Mouse (Mus musculus) ovary, adult 18-20 months (tissue): ENCODE measurements around the gene Papolg.
"Not testable (repeated sequence)": the region's sequence is repeated elsewhere in the genome, so short reads cannot be mapped to it uniquely, and the experiment has no call there.

ENCODE experiments used
- DNase-seq: peaks from one replicate; pipeline ENCODE4 v3.0.0; 2022; ENCODE audit warnings: low spot score, mixed read lengths

The Papolg gene

DNA sequence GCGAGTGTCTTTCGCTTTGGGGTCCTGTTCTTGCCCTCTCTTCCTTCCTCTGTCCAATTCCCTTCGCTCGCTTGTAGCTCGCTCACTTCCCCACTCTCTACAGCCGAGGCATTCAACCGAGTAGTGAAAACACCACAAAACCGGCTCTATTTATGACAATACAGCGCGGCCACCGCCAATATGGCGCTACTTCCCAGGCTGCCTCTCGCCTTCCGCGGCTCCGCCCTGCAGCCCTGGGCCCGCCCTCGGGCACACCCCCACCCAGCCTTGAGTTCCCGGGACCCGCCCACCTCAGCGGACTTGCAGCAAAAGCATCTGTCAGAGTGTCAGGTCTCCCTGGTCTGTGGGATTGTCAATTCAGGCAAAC lies at the start of gene Papolg:
TSS of gene Papolg (minus strand) at position 194 of the 367 bp plus-strand sequence.
- peak; percentile 86 for DNase-seq

DNA sequence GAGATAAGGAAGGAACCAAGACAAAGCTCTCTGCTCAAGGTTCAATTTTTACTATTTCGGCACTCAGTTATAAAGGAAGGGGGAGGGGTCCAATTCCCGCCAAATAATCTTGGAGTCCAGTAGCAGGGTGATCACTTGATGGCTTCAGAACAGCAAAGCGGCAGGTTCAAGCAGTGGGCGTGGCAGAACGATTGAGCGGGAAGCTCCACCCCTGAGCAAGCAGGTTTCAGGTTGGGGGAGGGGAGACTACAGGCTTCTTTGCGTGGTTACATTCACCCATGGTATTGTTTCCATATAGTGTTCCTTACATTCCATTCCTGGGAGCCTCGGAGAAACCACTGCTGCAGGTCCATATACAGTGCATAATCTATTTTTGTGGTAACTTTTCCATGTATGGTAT lies 33.1 kb upstream of the Papolg start:
- not testable (repeated sequence) for DNase-seq

DNA sequence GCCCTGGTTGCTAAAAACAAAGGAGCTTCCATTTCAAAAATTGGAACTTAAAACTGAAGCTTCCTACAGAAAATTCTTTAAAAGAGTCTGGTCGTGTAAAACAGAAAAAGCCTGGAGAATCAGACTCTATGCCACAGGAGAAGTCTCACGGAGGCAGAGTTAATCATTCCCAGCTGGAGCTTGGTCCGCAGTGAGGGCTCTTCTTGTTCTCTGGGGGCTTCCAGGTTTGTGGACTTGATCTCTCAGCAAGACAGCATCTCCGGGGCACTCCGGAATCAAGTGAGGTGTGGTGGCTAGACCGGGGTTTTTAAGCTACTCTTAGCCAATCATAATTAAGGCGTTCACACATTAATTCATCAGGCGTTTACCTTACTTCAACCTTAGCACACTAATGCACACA lies 32.6 kb upstream of the Papolg start:
- no peak for DNase-seq

DNA sequence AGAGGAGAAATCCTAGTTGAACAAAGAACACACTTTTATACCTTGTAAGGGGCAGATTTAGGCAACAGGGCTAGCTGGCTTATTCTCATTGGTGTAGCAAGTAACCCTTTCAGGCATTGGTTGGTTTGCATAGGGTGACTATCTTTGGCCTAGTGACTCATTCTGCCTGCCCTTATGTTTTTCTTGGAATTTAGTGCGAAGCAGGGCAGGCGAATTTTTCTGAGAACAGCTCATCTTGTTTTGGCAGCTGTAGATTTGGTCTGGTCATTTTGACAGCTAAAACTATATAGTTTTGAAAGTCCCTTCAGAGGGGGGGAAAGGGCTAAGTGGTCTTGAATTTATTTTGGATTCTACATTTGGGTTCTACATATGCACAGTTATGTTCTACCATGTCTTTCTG lies 18.8 kb upstream of the Papolg start:
- DNase-seq: not testable (repeated sequence)

DNA sequence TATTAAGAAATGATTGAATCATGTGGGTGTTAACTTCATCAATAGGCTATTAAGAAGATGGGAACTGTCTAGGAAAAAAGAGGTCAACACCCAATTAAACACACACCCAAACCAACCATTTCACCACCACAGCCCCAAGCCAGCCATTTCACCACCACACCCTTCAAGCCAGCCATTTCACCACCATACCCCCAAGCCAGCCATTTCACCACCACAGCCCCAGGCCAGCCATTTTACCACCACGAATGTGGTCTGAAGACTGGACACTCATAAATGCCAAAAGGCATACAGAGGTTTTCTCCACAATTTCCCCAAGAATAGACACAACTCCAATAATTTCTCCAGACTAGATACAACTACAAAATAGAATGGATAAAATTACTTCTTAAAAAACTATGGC lies 8.9 kb upstream of the Papolg start:
- DNase-seq: no peak

DNA sequence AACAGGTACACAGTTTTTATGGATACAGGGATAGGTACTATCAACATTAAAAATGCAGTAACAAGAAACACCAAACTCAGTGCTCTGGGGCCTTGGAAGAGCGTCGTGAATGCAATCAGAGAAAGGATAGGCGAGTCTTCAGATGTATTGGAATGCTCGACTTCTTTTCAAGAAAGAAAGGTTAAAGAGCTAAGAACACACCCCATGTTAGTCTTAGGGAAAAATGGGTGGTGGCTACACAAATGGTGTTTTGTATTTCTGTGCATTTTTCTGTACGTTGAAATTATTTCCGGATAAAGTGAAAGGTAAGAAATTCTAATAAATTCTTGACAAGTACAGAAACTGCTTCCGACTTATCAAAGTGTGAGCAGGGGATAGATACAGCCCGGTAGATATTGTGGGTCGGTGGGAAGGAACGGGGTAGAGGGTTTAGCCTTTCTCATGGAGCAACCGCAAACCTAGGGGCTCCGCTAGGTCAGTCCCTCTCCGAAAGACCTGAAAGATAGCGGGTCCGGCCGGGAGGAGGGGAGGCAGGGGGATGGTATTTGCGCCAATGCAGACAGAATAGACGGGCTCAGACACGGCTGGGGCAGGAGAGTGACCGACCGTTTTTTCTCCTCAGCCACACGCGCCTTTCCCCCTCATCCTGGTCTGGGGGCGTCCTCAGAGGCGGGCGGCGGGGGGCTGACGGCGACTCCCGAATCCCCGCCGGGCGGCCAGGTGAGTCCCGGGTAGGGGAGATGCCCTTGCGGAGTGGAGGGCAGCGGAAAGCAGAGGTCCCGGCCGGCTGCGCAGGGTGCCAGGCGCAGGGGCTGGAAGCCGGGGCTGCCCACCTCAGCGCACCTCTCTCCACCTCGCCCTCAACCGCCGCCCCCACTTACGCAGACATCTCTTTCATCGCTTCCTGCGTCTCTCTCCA lies 653 bp downstream of the Papolg start:
- DNase-seq: peak; percentile 1

DNA sequence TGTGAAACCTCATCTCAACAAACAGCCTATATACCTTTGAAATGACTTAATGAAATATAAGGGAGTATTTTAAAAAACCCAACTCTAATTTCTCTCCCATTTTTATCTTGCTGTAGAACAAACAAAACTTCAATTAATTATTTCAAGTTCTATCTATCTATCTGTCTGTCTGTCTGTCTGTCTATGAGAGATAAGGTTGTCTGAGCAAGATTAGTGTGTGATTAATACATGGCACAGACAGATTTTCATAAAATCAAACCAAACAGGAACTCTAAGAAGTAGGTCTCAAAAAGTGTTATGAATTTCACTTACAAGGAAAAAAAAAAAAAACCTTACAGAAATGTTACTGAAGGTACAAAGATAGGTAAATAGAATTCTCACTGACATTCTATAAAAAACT lies 1.5 kb downstream of the Papolg start:
- no peak for DNase-seq

DNA sequence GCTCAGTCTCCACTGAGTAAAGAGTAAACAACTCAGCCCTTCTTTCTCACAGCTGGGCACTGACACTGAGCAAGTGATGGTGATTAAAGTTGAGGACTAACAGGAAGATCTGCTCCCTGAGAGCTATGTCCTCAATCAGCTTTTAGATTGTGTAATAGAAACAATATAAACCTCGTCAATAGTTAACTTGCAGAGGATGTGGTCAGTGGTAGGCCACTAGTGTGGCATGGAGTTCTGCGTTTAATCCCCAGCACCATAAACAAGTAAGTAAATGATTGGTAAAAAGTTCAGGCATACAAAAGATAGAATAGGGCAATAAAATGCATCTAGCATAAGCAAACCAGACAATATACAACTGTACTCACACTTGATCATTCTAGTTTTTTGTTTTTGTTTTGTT lies 30.7 kb downstream of the Papolg start:
- no peak for DNase-seq

DNA sequence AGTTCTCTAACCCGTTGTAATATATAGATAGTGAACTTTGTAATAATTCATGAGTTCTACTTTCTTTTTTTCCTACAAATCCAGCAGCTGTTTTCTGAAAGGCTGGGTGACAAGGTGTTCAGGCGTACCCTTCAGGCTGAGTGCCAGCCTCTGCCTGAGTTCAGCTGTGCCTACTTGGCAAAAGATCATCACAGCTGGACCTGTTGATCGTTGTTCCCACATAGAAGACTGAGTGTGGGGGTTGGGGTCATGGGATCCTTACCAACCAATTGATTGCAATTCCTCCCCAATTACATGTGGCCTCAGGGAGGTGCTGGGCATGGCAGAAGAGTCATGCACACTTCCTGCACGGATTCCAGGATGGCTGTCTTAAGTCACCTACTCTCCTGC lies 38.3 kb downstream of the Papolg start:
- no peak for DNase-seq

DNA sequence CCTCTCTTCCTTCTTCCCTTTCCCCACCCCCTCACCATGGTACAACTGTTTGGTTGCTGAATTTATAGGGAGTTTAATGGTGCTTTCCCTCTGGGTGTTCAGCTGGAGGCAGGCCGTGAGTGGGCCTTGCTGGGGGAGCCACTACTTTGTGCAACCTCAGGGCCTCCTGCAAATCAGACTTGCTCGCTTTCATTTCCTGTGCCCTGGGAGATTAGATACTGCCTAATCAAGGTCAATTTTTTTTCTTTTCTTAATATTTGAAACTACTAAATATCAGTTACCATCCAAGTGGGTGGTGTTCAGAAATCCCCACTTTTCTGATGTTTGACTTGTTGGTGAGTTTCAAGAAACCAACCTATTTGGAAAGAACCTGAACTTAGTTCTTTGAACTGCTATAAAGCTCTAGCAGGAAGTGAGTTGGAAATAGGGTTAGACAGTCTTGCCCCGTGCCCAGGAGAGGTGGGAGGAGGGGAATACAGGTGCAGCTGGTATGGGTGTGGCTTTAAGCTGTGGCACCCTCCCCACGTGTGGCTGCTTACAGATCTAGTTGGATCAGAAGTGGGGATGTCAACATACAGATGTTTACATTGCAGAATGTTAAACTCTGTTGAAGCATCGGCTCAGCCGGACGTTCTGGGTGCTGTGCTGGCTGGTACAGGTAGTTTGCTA lies 38.9 kb downstream of the Papolg start:
- no peak for DNase-seq

DNA sequence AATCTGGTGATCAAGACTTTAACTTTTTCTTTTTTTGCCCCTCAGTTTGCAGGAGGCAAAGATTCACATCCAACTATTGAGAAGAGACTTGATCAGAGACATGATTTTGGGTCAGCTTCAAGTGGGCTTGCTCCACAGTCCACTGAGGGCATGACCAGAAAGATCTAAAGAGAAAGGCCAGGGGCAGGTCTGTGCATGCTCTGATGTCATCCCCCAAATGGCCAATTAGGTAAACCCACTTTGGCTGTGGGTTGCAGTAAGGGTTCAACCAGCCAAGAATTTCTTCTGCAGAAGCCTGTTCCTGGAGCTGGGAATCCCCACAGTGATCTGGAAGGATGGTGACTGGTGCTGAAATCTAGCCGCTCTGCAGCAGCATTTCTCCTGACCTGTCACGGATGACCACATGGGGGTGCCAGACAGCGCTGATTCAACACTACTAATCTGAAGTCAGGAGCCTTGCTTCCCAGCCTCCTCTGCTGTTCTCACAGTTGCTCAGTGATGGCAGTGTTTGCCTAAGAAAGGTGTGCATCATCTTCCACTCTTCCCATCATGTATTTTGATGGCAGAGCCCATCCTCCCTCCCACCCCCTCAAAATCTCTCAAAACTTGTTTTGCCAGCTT lies 39.8 kb downstream of the Papolg start:
- DNase-seq: peak; percentile 36

DNA sequence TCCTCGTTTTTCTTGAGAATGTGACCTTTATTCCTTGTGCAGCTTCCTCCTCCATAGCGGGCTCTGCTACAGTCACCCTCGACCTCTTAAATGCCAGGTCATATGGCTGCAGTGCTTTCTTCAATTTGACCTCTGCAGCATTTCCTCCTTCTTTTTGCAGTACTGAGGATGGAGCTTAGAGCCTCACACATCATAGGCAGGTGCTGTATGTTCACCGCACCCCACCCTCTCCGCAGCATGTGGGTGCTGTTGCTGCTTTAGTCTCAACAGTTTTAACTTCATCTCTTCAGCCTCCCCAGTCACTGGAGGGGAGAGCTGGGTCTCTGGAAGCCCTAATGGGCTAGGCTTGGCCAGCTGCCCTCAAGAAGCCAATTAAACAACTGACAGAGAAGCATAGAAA lies 41.7 kb downstream of the Papolg start:
- no peak for DNase-seq

DNA sequence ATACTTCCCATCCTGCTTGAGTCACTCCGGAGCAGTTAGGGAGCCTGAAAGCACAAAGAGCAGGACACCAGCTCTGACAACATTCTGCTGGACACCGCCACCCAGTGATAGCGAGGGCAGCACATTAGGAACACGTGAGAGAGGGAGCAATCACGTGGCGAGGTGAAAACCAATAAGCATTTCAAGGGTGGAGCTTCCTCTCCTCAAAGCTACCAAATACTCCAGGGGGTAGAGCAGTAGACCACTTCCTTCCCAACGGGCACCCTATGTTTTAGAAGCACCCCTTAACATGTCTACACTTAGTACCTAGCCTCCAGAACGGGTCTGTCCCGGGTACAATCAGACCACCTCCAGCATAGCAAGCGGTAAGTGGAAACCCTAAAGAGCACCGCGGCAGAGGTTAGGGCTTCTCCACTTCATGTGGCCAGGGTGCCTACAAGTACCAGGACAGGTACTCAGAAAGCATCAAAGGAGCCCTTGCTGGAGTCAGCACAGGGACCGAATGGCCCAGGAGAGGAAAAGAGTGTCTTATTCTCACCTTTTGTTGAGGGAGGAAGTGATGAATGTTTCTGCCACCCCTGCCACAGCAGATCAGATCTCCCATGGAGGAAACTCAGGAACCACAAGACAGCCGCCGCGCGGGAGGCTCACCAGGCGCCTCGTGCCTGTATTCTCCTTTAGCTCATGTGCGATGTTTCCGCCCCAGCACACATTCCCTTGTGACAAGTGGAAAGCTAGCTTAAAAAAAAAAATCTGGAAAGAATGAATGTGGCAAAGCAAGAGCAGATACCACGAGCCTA lies 48.8 kb downstream of the Papolg start:
- no peak for DNase-seq

DNA sequence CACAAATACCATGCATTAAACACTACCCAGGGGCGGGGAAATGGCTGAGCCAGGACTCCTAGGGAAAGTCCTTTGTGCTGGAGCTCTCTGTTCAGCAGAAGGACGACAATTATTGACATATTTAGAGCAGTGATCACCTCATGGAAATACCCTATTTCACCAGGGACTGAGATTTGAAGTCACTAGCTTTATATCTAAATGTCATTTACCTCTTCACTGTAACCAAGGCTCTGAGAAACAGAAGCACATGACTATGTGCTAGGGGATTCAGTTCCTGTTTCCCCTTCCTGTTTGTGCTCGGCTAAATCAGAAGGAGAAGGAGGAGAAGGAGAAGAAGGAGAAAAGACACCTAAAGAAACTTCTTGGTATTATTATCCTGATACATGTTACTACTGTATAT lies 71.8 kb downstream of the Papolg start:
- DNase-seq: no peak

DNA sequence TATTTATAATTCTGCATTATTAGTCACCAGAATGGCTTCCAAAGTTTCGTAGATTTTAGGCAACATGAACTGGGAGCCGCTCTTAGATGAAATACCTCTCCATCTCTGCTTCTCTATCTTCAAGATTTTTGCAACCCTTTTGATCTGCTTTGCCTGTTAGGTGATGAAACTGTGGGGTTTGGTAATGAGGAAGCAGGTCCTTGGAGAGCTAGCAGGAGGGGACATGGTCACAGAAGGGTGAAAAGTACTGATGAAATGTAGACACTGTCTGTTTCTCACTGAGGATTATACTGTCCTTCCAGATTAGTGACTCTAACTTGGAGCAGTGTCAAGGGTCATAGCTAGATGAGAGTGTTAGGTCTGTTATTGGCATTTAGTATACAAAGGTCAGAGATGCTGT lies 73.4 kb downstream of the Papolg start:
- no peak for DNase-seq

DNA sequence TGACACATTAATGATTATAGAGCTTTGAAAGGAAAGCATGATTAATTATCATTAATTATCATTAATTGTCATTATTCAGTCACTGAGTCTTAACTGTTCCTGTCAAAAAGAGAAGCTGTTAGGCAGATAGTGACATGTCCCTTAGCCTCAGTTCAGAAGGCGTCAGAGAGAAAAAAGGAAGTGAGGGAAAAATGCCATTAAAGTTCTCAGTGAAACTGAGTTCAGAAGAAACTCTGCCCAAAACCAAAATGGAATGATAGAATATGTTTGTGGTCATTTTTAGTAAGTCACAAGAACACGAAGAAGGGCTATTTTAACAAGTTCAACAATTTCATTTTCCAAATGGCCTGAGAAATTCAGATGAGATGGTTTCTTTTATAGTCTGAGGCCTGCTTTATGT lies 74.1 kb downstream of the Papolg start:
- no peak for DNase-seq

DNA sequence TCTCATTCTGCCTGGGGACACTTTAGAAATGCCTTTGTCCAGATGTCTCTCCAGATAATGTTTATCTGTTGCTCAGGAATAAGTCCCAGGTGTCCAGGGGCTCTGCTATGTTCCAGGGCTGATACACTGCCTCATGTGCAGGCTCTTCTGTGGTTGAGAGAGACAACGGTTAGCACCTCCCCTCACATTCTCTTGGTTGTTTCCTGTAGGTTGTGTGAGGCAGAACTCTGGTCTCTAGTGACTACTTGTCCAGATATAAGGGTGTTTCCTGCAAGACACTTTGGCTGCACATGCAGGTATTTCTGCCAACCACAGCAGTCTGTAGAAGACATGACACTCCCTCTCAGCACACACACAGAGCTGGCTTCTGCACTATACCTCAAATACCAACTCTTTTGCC lies 76.3 kb downstream of the Papolg start:
- DNase-seq: no peak
